In genomic region chr12:31461371-31461770, GRCm38 (mm10) we compare ENCODE assay signal across 18 mouse cellular contexts. TPM values are rescaled to one million over a fixed set of nuclear protein-coding genes. Genes with fewer than 3 reads are reported as not detected.
DNase-seq lines count a peak whose midpoint lies in the region; ATAC-seq and TF ChIP-seq lines count a peak whose summit lies in the region.
"Had no signal": no experiment of that assay in that cellular context is flagged by ENCODE, and none has a peak within 500 bp of the region (broad histone marks: within the 10 kb centered on the region; RNA-seq: fewer than 3 reads in every experiment).

No protein-coding gene starts in this region.

- TF ChIP-seq POLR2A in small intestine, adult 2 months (IDR thresholded peaks at IDR 0.05; ENCODE audit: low read depth, low read length), result no peak

- peak; percentile 81 for ATAC-seq in intestine, embryonic 15.5 days
- peak; percentile 83 for ATAC-seq in intestine, embryonic 16.5 days
- ATAC-seq in forebrain, embryonic 15.5 days (replicated peaks), result no peak
- ATAC-seq: forebrain, embryonic 13.5 days; forebrain, embryonic 16.5 days had no signal

- no peak overlapping the region for H3K4me2 ChIP-seq in intestine, embryonic 15.5 days (replicated peaks)
- H3K4me2 ChIP-seq in intestine, embryonic 16.5 days (ENCODE audit: low read depth, low read length), result no peak overlapping the region
- no peak overlapping the region for H3K4me2 ChIP-seq in forebrain, embryonic 15.5 days (replicated peaks)
- H3K4me2 ChIP-seq: embryonic facial prominence, embryonic 12.5 days; forebrain, embryonic 13.5 days had no signal

- 74% methylated on average over 9 of the region's 9 CpGs for WGBS in intestine, embryonic 15.5 days
- WGBS in intestine, embryonic 16.5 days, result 71% methylated on average over 9 of the region's 9 CpGs
- 35% methylated on average over 9 of the region's 9 CpGs for WGBS in small intestine, adult 2 months
- WGBS in forebrain, embryonic 15.5 days, result 93% methylated on average over 9 of the region's 9 CpGs

- H3K9ac ChIP-seq in intestine, embryonic 15.5 days, result no peak overlapping the region
- no peak overlapping the region for H3K9ac ChIP-seq in intestine, embryonic 16.5 days (ENCODE audit: low read depth, low read length)
- H3K9ac ChIP-seq in forebrain, embryonic 15.5 days (replicated peaks), result no peak overlapping the region
- H3K9ac ChIP-seq: embryonic facial prominence, embryonic 12.5 days; forebrain, embryonic 13.5 days had no signal

- no peaks in the 10 kb centered on the region for H3K9me3 ChIP-seq in intestine, embryonic 15.5 days
- H3K9me3 ChIP-seq in intestine, embryonic 16.5 days (ENCODE audit: control insufficient read depth, low read length), result no peaks in the 10 kb centered on the region
- H3K9me3 ChIP-seq in forebrain, embryonic 15.5 days, result no peaks in the 10 kb centered on the region
- H3K9me3 ChIP-seq: embryonic facial prominence, embryonic 12.5 days; forebrain, embryonic 13.5 days had no signal

- 0 out of 2 replicates have a peak overlapping the region, but pooled peaks have one; percentile 13 for H3K27ac ChIP-seq in intestine, embryonic 15.5 days
- H3K27ac ChIP-seq in intestine, embryonic 16.5 days (ENCODE audit: low read length), result peak overlapping the region; percentile 31
- peak overlapping the region; percentile 90 for H3K27ac ChIP-seq in small intestine, adult 2 months (ENCODE audit: insufficient read depth, low read depth, low read length)
- no peak overlapping the region for H3K27ac ChIP-seq in forebrain, embryonic 15.5 days (replicated peaks)
- H3K27ac ChIP-seq: embryonic facial prominence, embryonic 10.5 days; embryonic facial prominence, embryonic 12.5 days; forebrain, embryonic 13.5 days had no signal

- no peak overlapping the region for H3K4me3 ChIP-seq in intestine, embryonic 15.5 days (replicated peaks)
- H3K4me3 ChIP-seq in intestine, embryonic 16.5 days (ENCODE audit: low read length), result no peak overlapping the region
- no peak overlapping the region for H3K4me3 ChIP-seq in small intestine, adult 2 months (ENCODE audit: low read depth, low read length)
- H3K4me3 ChIP-seq in forebrain, embryonic 15.5 days, result no peak overlapping the region
- H3K4me3 ChIP-seq: embryonic facial prominence, embryonic 10.5 days; embryonic facial prominence, embryonic 12.5 days; forebrain, embryonic 13.5 days had no signal

- no peaks in the 10 kb centered on the region for H3K27me3 ChIP-seq in intestine, embryonic 15.5 days (replicated peaks)
- H3K27me3 ChIP-seq in intestine, embryonic 16.5 days (replicated peaks; ENCODE audit: control insufficient read depth, insufficient read depth, low read length), result no peaks in the 10 kb centered on the region
- no peaks in the 10 kb centered on the region for H3K27me3 ChIP-seq in small intestine, adult 2 months (ENCODE audit: control insufficient read depth, insufficient read depth, low read length)
- H3K27me3 ChIP-seq in forebrain, embryonic 15.5 days, result no peaks in the 10 kb centered on the region
- H3K27me3 ChIP-seq: embryonic facial prominence, embryonic 12.5 days; forebrain, embryonic 13.5 days had no signal

- no peaks in the 10 kb centered on the region for H3K4me1 ChIP-seq in intestine, embryonic 15.5 days (replicated peaks)
- H3K4me1 ChIP-seq in intestine, embryonic 16.5 days (ENCODE audit: control insufficient read depth, insufficient read depth, low read length), result 0 out of 2 replicates have a peak, but pooled peaks cover 4% of the 10 kb centered on the region
- H3K4me1 ChIP-seq in small intestine, adult 2 months (ENCODE audit: control insufficient read depth, insufficient read depth, insufficient read length, low read length), result peaks cover 28% of the 10 kb centered on the region
- H3K4me1 ChIP-seq in forebrain, embryonic 15.5 days, result no peaks in the 10 kb centered on the region
- H3K4me1 ChIP-seq: embryonic facial prominence, embryonic 10.5 days; embryonic facial prominence, embryonic 12.5 days had no signal

- no peak for TF ChIP-seq CTCF in small intestine, adult 2 months (IDR thresholded peaks at IDR 0.05; ENCODE audit: extremely low read depth, insufficient read length, insufficient replicate concordance, low read depth, low read length)

- no peak for DNase-seq in adipocyte (ENCODE audit: low spot score)
- DNase-seq in kidney, postnatal 10 days, result no peak
- DNase-seq: adrenal gland, adult 8-10 months; adrenal gland, postnatal 14 days; adrenal gland, postnatal 36 days; cerebellum, adult 11-12 months; cerebellum, adult 2 months; cerebellum, adult 9-10 months; cerebellum, postnatal 10 days; cerebellum, postnatal 25 days had no signal

- no peaks in the 10 kb centered on the region for H3K36me3 ChIP-seq in intestine, embryonic 15.5 days
- no peaks in the 10 kb centered on the region for H3K36me3 ChIP-seq in intestine, embryonic 16.5 days (ENCODE audit: control insufficient read depth, insufficient read depth, low read length)
- H3K36me3 ChIP-seq in small intestine, adult 2 months (ENCODE audit: control insufficient read depth, insufficient read depth, low read length), result peaks cover 33% of the 10 kb centered on the region
- H3K36me3 ChIP-seq in forebrain, embryonic 15.5 days, result no peaks in the 10 kb centered on the region
- H3K36me3 ChIP-seq: embryonic facial prominence, embryonic 10.5 days; embryonic facial prominence, embryonic 12.5 days had no signal

RNA-seq across cellular contexts. Expression of gene Cbll1, which starts 38.0 kb away (rescaled TPM):
- polyA plus RNA-seq in intestine, embryonic 15.5 days (2015; fragmentation: Nextera tagmentation; extraction: Ambion mirVana), result 13.9 TPM in 2 replicates
- 10.9 and 12.1 TPM in 2 replicates for polyA plus RNA-seq in intestine, embryonic 16.5 days (2015; fragmentation: Nextera tagmentation; extraction: Ambion mirVana)
- 1.8 and 4.1 TPM in 2 replicates for polyA plus RNA-seq in small intestine, adult 2 months (2012; rRNA removed)
- polyA plus RNA-seq in forebrain, embryonic 15.5 days (2015; fragmentation: Nextera tagmentation; extraction: Ambion mirVana), result 12.9 and 14.3 TPM in 2 replicates
